Mouse (Mus musculus) limb, embryonic 15.5 days (tissue): ENCODE measurements around the gene Ap1g2. TPM values are rescaled to one million over a fixed set of nuclear protein-coding genes. Genes with fewer than 3 reads are reported as not detected.

Source experiments
- ATAC-seq: fragments of 200-750 bp; cut with Nextera tagmentation; 2 replicates; pipeline ENCODE4 v1.8.0; 2017; ENCODE audit warnings: low read depth, moderate TSS enrichment; ENCODE audit not compliant: insufficient number of reproducible peaks, low FRiP score, low TSS enrichment
- H3K27ac ChIP-seq: fragments of 300-500 bp; sonication (generic); 2 replicates; pipeline ENCODE4 v1.5.1; 2015; ENCODE audit warnings: moderate library complexity, mild to moderate bottlenecking, inconsistent platforms
- H3K27me3 ChIP-seq: fragments of 300-500 bp; sonication (generic); 2 replicates; pipeline ENCODE4 v1.6.1; 2015; ENCODE audit warnings: inconsistent platforms
- H3K36me3 ChIP-seq: fragments of 300-500 bp; sonication (generic); 2 replicates; pipeline ENCODE4 v1.6.1; 2015; ENCODE audit warnings: inconsistent platforms
- H3K4me1 ChIP-seq: fragments of 300-500 bp; sonication (generic); 2 replicates; pipeline ENCODE4 v1.6.1; 2015; ENCODE audit warnings: inconsistent platforms
- H3K4me2 ChIP-seq: fragments of 300-500 bp; sonication (generic); 2 replicates; pipeline ENCODE4 v1.6.1; 2015; ENCODE audit warnings: mild to moderate bottlenecking, inconsistent platforms
- H3K4me3 ChIP-seq: fragments of 300-500 bp; sonication (generic); 2 replicates; pipeline ENCODE4 v1.5.1; 2015; ENCODE audit warnings: mild to moderate bottlenecking, inconsistent platforms
- H3K9ac ChIP-seq: fragments of 300-500 bp; sonication (generic); 2 replicates; pipeline ENCODE4 v1.6.1; 2015; ENCODE audit warnings: inconsistent platforms
- H3K9me3 ChIP-seq: fragments of 300-500 bp; sonication (generic); 2 replicates; pipeline ENCODE4 v1.6.1; 2016; ENCODE audit warnings: inconsistent platforms
- WGBS: fragments of 180-500 bp; shearing (Covaris S2); methylation state at CpG from one replicate; pipeline ENCODE4 v1.1.7; 2015; 5-methylcytosine and 5-hydroxymethylcytosine counted together
- polyA plus RNA-seq: library from polyadenylated mRNA; unstranded; fragments of >200 nt; fragmentation: Nextera tagmentation; extraction: Ambion mirVana; gene quantifications from 2 replicates; pipeline ENCODE4 v1.2.1, GENCODE M21; 2015

The Ap1g2 gene
- 24.9 and 25.2 TPM in 2 replicates for polyA plus RNA-seq

DNA sequence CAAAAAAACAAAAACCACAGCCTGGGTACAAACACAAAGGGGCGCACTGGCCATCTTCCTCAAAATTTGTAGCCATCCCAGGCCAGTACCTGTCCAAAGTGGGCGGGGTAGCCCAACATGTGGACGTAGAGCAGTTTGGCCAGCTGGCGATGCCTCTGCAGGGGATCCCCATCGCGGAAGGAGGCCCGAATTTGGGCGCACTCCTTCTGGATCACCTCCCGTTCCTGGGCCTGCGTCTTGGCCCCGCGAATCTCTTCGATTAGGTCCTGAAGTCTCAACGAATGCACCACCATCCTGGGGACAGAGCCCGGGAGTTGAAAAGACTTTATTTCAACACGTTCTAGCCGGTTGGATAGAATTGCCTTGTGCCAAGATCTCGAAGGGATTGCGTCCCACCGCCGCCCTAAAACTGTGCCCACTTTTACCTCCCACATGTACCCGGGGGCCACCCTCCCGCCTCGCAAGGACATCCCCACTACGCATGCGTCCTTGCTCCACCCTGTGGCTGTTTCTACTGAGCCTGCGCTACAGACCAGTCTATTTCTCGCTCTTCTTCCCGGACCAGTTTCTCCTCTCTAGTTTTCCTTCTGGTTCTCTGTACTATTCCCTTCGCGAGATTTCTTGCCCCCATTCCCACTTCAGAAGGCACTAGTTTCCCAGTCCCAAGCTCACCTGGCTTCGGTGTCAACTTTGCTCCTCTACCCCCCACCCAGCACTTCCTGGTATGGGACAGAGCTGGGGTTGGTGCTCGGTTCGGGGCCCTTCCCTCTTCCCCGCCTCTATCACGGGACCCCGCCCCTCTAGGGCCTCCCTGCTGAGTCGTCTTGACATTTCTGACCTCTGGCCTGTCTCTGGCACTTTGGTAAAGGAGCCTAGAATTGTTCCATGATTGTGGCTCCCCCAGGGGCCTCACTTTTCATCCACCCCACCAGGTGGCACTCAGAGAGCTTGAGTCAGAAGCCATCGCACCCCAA is at the start of gene Ap1g2:
Gene Ap1g2 (minus strand): TSS at position 758 of the 974 bp plus-strand sequence.
- Histone ChIP-seq H3K36me3 (peaks cover 13% of the 10 kb centered on the region; the same call in 1 of the 2 replicates), H3K4me1 (peaks cover 34% of the 10 kb centered on the region), H3K4me3 (peak within 1 kb of the TSS; percentile 53), H3K27me3 (peaks cover 23% of the 10 kb centered on the region), H3K4me2 (peak within 1 kb of the TSS; percentile 90), H3K9me3 (no peaks in the 10 kb centered on the region), H3K27ac (peak within 1 kb of the TSS; percentile 86), H3K9ac (peak within 1 kb of the TSS; percentile 59)
- peak; percentile 61; the same call in 1 of the 2 replicates for ATAC-seq
- WGBS, result under 1% methylated on average over 39 of the region's 39 CpGs

DNA sequence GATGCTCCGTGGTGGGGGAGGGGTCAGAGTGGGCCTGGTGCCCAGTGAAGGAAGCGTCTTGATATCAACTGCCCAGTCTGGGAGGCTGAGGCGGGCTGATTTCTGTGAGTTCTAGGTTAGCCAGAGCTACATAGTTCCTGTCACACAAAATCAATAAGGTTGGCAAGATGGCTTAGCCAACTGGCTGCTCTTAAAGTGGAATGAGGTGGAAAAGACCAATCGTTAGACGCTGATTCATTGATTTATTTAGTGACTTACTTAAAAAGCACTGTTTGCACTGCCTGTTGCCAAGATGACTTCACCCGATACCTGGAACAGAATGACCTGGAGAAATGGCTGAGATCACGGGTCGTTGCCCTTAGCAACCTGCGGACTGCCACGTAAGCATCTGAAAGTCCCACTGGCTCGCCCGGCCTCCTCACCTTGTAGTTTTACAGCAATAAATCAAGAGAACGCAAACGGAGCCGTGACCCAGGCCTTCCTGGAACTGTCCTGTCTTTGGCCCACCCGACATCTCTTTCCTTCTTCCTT is 46.6 kb upstream of the Ap1g2 start:
- no peaks in the 10 kb centered on the region for H3K27me3 ChIP-seq
- 87% methylated on average over 16 of the region's 16 CpGs for WGBS
- H3K9me3 ChIP-seq, result no peaks in the 10 kb centered on the region
- no peaks in the 10 kb centered on the region for H3K36me3 ChIP-seq
- no peak overlapping the region for H3K9ac ChIP-seq
- no peak overlapping the region for H3K27ac ChIP-seq
- H3K4me2 ChIP-seq, result no peak overlapping the region
- ATAC-seq, result no peak
- H3K4me3 ChIP-seq, result no peak overlapping the region
- no peaks in the 10 kb centered on the region for H3K4me1 ChIP-seq

GRCm38 (mm10) chr14:55152174-55152573 is 45.8 kb upstream of the Ap1g2 start:
- Histone ChIP-seq H3K27me3 (no peaks in the 10 kb centered on the region), H3K36me3 (no peaks in the 10 kb centered on the region), H3K9me3 (no peaks in the 10 kb centered on the region), H3K9ac (no peak overlapping the region), H3K4me3 (no peak overlapping the region), H3K27ac (no peak overlapping the region), H3K4me2 (no peak overlapping the region), H3K4me1 (peaks cover 3% of the 10 kb centered on the region; the same call in 1 of the 2 replicates)
- 84% methylated on average over 4 of the region's 4 CpGs for WGBS
- no peak for ATAC-seq

DNA sequence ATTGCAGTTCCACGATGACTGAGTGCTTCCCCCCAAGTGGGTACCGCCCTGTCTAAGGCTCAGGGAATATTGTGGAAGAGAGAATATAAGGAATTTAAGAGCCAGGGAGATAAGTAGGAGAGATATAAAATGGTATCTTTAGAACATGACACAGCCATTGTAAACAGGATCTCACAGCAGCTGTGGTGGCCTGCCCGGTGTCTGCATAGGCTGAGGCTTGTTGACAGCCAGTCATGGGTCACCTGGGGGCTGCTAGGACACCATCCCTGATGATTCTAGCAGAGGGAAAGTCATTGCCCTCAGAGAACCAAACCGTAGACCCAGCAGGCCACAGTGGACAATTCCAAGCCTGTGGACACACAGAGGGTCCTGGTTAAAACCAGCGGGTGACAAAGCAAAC is 44.6 kb upstream of the Ap1g2 start:
- no peak overlapping the region for H3K4me3 ChIP-seq
- H3K27ac ChIP-seq, result no peak overlapping the region
- no peaks in the 10 kb centered on the region for H3K36me3 ChIP-seq
- no peak for ATAC-seq
- WGBS, result 74% methylated on average over 5 of the region's 5 CpGs
- no peak overlapping the region for H3K9ac ChIP-seq
- no peaks in the 10 kb centered on the region for H3K9me3 ChIP-seq
- no peak overlapping the region for H3K4me2 ChIP-seq
- H3K4me1 ChIP-seq, result peaks cover 3% of the 10 kb centered on the region; the same call in 1 of the 2 replicates
- no peaks in the 10 kb centered on the region for H3K27me3 ChIP-seq

DNA sequence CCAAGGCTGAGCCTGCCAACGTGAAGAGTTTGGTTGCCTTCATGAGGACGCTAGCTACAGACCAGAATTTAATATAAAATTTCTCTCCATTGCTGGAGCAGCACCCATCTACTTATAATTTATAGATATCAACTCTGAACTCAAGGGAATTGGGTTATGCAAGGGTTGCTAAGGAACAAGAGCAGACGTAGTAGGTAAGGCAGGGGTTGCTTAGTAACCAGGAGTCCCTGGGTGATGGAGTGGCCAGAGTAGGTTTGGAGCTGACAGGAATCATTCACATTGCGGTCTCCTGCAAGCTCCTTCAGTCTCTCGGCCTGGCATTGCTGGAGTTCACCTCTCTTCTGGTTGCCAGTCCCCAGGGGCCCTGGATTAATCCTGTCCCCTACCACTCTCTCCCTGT is 42.6 kb upstream of the Ap1g2 start:
- Histone ChIP-seq H3K36me3 (no peaks in the 10 kb centered on the region), H3K9me3 (no peaks in the 10 kb centered on the region), H3K27ac (no peak overlapping the region), H3K4me2 (no peak overlapping the region), H3K9ac (no peak overlapping the region), H3K4me3 (no peak overlapping the region), H3K27me3 (no peaks in the 10 kb centered on the region), H3K4me1 (peaks cover 3% of the 10 kb centered on the region; the same call in 1 of the 2 replicates)
- 79% methylated on average over 5 of the region's 5 CpGs for WGBS
- ATAC-seq, result no peak

- no peaks in the 10 kb centered on the region for H3K36me3 ChIP-seq
- H3K27me3 ChIP-seq, result no peaks in the 10 kb centered on the region
These were observed 42.0 kb upstream of the Ap1g2 start for GRCm38 (mm10) chr14:55148363-55148915.

GRCm38 (mm10) chr14:55146829-55147401 is 40.5 kb upstream of the Ap1g2 start:
- no peak for ATAC-seq
- H3K27ac ChIP-seq, result no peak overlapping the region
- no peaks in the 10 kb centered on the region for H3K36me3 ChIP-seq
- no peak overlapping the region for H3K4me3 ChIP-seq
- H3K4me1 ChIP-seq, result peaks cover 3% of the 10 kb centered on the region; the same call in 1 of the 2 replicates
- no peak overlapping the region for H3K4me2 ChIP-seq
- WGBS, result 83% methylated on average over 12 of the region's 12 CpGs
- H3K9me3 ChIP-seq, result no peaks in the 10 kb centered on the region
- H3K27me3 ChIP-seq, result no peaks in the 10 kb centered on the region
- H3K9ac ChIP-seq, result no peak overlapping the region

More at GRCm38 (mm10) chr14:55148363-55148915, 42.0 kb upstream of the Ap1g2 start:
- Histone ChIP-seq H3K9me3 (no peaks in the 10 kb centered on the region), H3K4me2 (no peak overlapping the region), H3K4me3 (no peak overlapping the region), H3K27ac (no peak overlapping the region), H3K4me1 (peaks cover 3% of the 10 kb centered on the region; the same call in 1 of the 2 replicates), H3K9ac (no peak overlapping the region)
- WGBS, result 30% methylated on average over 5 of the region's 5 CpGs
- ATAC-seq, result no peak

GRCm38 (mm10) chr14:55146324-55146723 is 39.9 kb upstream of the Ap1g2 start:
- no peak overlapping the region for H3K9ac ChIP-seq
- H3K27ac ChIP-seq, result no peak overlapping the region
- no peaks in the 10 kb centered on the region for H3K27me3 ChIP-seq
- WGBS, result 95% methylated on average over 1 of the region's 1 CpGs
- no peaks in the 10 kb centered on the region for H3K9me3 ChIP-seq
- peaks cover 3% of the 10 kb centered on the region; the same call in 1 of the 2 replicates for H3K4me1 ChIP-seq
- no peaks in the 10 kb centered on the region for H3K36me3 ChIP-seq
- H3K4me3 ChIP-seq, result no peak overlapping the region
- ATAC-seq, result no peak
- H3K4me2 ChIP-seq, result no peak overlapping the region

DNA sequence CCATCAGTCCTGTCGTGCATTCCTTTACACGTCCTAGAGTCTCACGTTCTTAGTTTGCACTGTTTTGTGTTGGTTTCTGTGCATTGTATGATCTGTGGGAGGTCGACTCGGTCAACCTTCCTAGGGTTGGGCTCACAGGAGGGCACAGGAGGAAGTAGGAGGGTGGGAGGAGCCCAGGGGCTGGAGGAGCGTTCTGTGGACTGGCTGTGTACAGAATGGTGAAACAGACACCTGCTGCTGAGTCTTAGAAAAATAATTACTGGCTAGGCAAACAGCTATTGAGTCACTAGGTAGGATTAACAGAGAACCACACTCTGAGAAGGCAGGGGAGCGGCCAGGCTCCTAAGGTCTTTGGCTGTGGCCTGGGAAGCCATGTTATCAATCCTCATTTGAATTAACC is 32.9 kb upstream of the Ap1g2 start:
- H3K27me3 ChIP-seq, result no peaks in the 10 kb centered on the region
- no peaks in the 10 kb centered on the region for H3K4me1 ChIP-seq
- H3K4me3 ChIP-seq, result no peak overlapping the region
- no peaks in the 10 kb centered on the region for H3K9me3 ChIP-seq
- no peak overlapping the region for H3K27ac ChIP-seq
- ATAC-seq, result no peak
- H3K9ac ChIP-seq, result no peak overlapping the region
- 52% methylated on average over 7 of the region's 7 CpGs for WGBS
- no peak overlapping the region for H3K4me2 ChIP-seq
- H3K36me3 ChIP-seq, result no peaks in the 10 kb centered on the region

- WGBS, result 81% methylated on average over 8 of the region's 8 CpGs
These were observed 29.3 kb upstream of the Ap1g2 start for GRCm38 (mm10) chr14:55135676-55136075.

GRCm38 (mm10) chr14:55126521-55126920 is 20.1 kb upstream of the Ap1g2 start:
- H3K4me1 ChIP-seq, result peaks cover 13% of the 10 kb centered on the region
- no peak overlapping the region for H3K9ac ChIP-seq
- no peak overlapping the region for H3K4me3 ChIP-seq
- H3K27ac ChIP-seq, result no peak overlapping the region
- H3K27me3 ChIP-seq, result no peaks in the 10 kb centered on the region
- WGBS, result 88% methylated on average over 7 of the region's 7 CpGs
- no peaks in the 10 kb centered on the region for H3K9me3 ChIP-seq
- H3K36me3 ChIP-seq, result no peaks in the 10 kb centered on the region
- no peak overlapping the region for H3K4me2 ChIP-seq
- ATAC-seq, result no peak

More at GRCm38 (mm10) chr14:55135676-55136075, 29.3 kb upstream of the Ap1g2 start:
- no peak overlapping the region for H3K4me2 ChIP-seq
- H3K9ac ChIP-seq, result no peak overlapping the region
- no peak for ATAC-seq
- no peaks in the 10 kb centered on the region for H3K27me3 ChIP-seq
- H3K4me3 ChIP-seq, result no peak overlapping the region
- H3K4me1 ChIP-seq, result no peaks in the 10 kb centered on the region
- H3K36me3 ChIP-seq, result no peaks in the 10 kb centered on the region
- H3K27ac ChIP-seq, result no peak overlapping the region
- no peaks in the 10 kb centered on the region for H3K9me3 ChIP-seq
